In the genomic region with DNA sequence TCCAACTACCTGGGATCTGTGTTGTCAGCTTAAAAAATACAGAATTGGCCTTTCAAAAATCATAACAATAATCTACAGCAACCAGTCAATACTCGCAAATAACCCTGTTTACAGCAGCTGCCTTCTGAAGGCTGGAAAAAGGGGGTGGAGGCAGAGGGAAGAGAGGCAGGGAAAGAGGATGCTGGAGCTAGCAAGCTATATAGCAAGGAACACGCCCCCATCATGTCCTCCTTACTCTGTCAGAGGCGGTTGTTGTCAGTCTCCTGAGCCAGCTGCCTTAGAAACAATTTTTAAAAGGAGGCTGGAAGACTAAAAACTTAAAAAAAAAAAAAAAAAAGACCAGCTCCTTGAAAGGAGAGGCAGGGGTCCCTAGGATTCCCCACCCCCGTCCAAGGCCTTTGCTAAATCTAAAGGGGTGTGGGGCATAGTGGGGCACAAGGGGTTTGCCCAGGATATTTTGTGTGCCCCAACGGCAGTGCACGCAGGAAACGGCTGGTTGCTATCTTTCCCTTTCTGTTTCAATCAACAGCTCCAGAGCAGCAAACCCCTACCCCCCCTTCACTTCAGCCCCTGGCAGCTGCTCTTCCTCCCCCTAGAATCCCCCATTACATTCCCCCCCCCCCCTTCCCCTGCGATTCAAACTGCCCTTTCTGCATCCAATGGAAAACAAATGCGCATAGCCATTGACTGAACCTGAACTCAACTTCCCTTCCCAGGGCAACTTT, we compare ENCODE assay signal across 8 mouse cellular contexts. TPM values are rescaled to one million over a fixed set of nuclear protein-coding genes. Genes with fewer than 3 reads are reported as not detected.
DNase-seq lines count a peak whose midpoint lies in the region; ATAC-seq and TF ChIP-seq lines count a peak whose summit lies in the region.

No protein-coding gene starts in this region.

- TF ChIP-seq POLR2A in kidney, adult 2 months (IDR thresholded peaks at IDR 0.05; ENCODE audit: low read depth, low read length): no peak

- H3K36me3 ChIP-seq in heart, embryonic 14.5 days (ENCODE audit: control insufficient read depth, insufficient read depth, low read length): no peaks in the 10 kb centered on the region; the same call in 1 of the 2 replicates
- peaks cover 3% of the 10 kb centered on the region for H3K36me3 ChIP-seq in ES-E14 (ENCODE audit: control insufficient read depth, insufficient read depth, low read length, poor library complexity, severe bottlenecking)
- no peaks in the 10 kb centered on the region; the same call in 1 of the 2 replicates for H3K36me3 ChIP-seq in heart, embryonic 16.5 days (ENCODE audit: control insufficient read depth, insufficient read depth)
- H3K36me3 ChIP-seq in liver, postnatal 0 days (replicated peaks; ENCODE audit: insufficient read depth, low read length): 0 out of 2 replicates have a peak, but pooled peaks cover 2% of the 10 kb centered on the region
- no peaks in the 10 kb centered on the region for H3K36me3 ChIP-seq in kidney, adult 2 months (ENCODE audit: control insufficient read depth, insufficient read depth, low read length)

- peak overlapping the region; percentile 96 to 99 for H3K4me3 ChIP-seq in heart, embryonic 14.5 days (ENCODE audit: control insufficient read depth in 1 of 2, insufficient read depth in 1 of 2, low read depth in 1 of 2, low read length in 2 of 2)
- peak overlapping the region; percentile 91 to 95; a peak in 3 of 4 replicates for H3K4me3 ChIP-seq in ES-E14 (ENCODE audit: insufficient read depth in 1 of 2, low read depth in 1 of 2, low read length in 2 of 2, poor library complexity in 1 of 2, severe bottlenecking in 1 of 2)
- peak overlapping the region; percentile 99 for H3K4me3 ChIP-seq in heart, embryonic 16.5 days (ENCODE audit: low read length)
- H3K4me3 ChIP-seq in liver, postnatal 0 days (ENCODE audit: low read depth, low read length): peak overlapping the region; percentile 91
- no peak overlapping the region for H3K4me3 ChIP-seq in kidney, adult 2 months (ENCODE audit: insufficient read depth, low read depth, low read length)

- WGBS in heart, embryonic 14.5 days: 23% methylated on average over 9 of the region's 9 CpGs
- 24% methylated on average over 9 of the region's 9 CpGs for WGBS in heart, embryonic 16.5 days
- WGBS in liver, postnatal 0 days (ENCODE audit: insufficient replicate concordance): 19% methylated on average over 9 of the region's 9 CpGs
- WGBS in kidney, adult 2 months: 26% methylated on average over 9 of the region's 9 CpGs

- peaks cover 14 to 40% of the 10 kb centered on the region in 2 experiments; a peak in 3 of 4 replicates for H3K4me1 ChIP-seq in heart, embryonic 14.5 days (ENCODE audit: control insufficient read depth in 2 of 2, insufficient read depth in 2 of 2, low read length in 2 of 2)
- peaks cover 0 to 15% of the 10 kb centered on the region in 2 experiments; a peak in 2 of 4 replicates for H3K4me1 ChIP-seq in ES-E14 (ENCODE audit: control insufficient read depth in 2 of 2, insufficient read depth in 2 of 2, low read length in 2 of 2, poor library complexity in 1 of 2)
- H3K4me1 ChIP-seq in heart, embryonic 16.5 days (ENCODE audit: control insufficient read depth, insufficient read depth, low read length): peaks cover 39% of the 10 kb centered on the region
- H3K4me1 ChIP-seq in liver, postnatal 0 days (ENCODE audit: insufficient read depth): peaks cover 29% of the 10 kb centered on the region
- peaks cover 23% of the 10 kb centered on the region for H3K4me1 ChIP-seq in kidney, adult 2 months (ENCODE audit: control insufficient read depth, insufficient read depth, low read length)

- H3K9me3 ChIP-seq in heart, embryonic 14.5 days (ENCODE audit: control insufficient read depth, low read length): no peaks in the 10 kb centered on the region
- H3K9me3 ChIP-seq in ES-E14 (ENCODE audit: control insufficient read depth, insufficient read depth, low read depth, low read length): no peaks in the 10 kb centered on the region
- H3K9me3 ChIP-seq in heart, embryonic 16.5 days (replicated peaks; ENCODE audit: control insufficient read depth, low read length): no peaks in the 10 kb centered on the region
- no peaks in the 10 kb centered on the region for H3K9me3 ChIP-seq in liver, postnatal 0 days (ENCODE audit: low read length)

- peak overlapping the region in 1 of 2 experiments; percentile 45; a peak in 1 of 4 replicates for H3K27ac ChIP-seq in heart, embryonic 14.5 days (replicated peaks in 1 of 2; ENCODE audit: control insufficient read depth in 1 of 2, insufficient read depth in 1 of 2, low read depth in 2 of 2, low read length in 2 of 2)
- H3K27ac ChIP-seq in ES-E14 (ENCODE audit: insufficient read depth, low read depth, low read length, poor library complexity, severe bottlenecking): no peak overlapping the region
- H3K27ac ChIP-seq in heart, embryonic 16.5 days (ENCODE audit: low read length): peak overlapping the region; percentile 92
- peak overlapping the region; percentile 93; the same call in 1 of the 2 replicates for H3K27ac ChIP-seq in liver, postnatal 0 days (ENCODE audit: low read depth)
- no peak overlapping the region for H3K27ac ChIP-seq in kidney, adult 2 months (ENCODE audit: insufficient read depth, low read depth, low read length)

- peak overlapping the region; percentile 97 for H3K9ac ChIP-seq in heart, embryonic 14.5 days (ENCODE audit: low read length)
- peak overlapping the region; percentile 61 for H3K9ac ChIP-seq in ES-E14 (ENCODE audit: insufficient read depth, low read depth, low read length, poor library complexity, severe bottlenecking)
- H3K9ac ChIP-seq in heart, embryonic 16.5 days (ENCODE audit: low read length): peak overlapping the region; percentile 98
- peak overlapping the region; percentile 31 for H3K9ac ChIP-seq in liver, postnatal 0 days (replicated peaks)

- no peak for DNase-seq in heart, adult 9 months (ENCODE audit: low spot score in 2 of 2)
- DNase-seq in ES-E14 (ENCODE audit: low read depth, low spot score): no peak
- DNase-seq in liver, postnatal 0 days: peak; percentile 22
- DNase-seq in thymus, postnatal 10 days (ENCODE audit: low spot score in 2 of 2): peak; percentile 41 to 45
- DNase-seq in kidney, adult 2 months: no peak
- DNase-seq in frontal cortex, postnatal 25 days (ENCODE audit: low spot score in 2 of 2): no peak

- H3K4me2 ChIP-seq in heart, embryonic 14.5 days (ENCODE audit: low read length): peak overlapping the region; percentile 98
- peak overlapping the region; percentile 98 for H3K4me2 ChIP-seq in heart, embryonic 16.5 days (ENCODE audit: low read depth, low read length)
- peak overlapping the region; percentile 100 for H3K4me2 ChIP-seq in liver, postnatal 0 days (ENCODE audit: low read depth, low read length)

- no peaks in the 10 kb centered on the region for H3K27me3 ChIP-seq in heart, embryonic 14.5 days (ENCODE audit: control insufficient read depth, insufficient read depth, low read length)
- H3K27me3 ChIP-seq in heart, embryonic 16.5 days (ENCODE audit: control insufficient read depth, insufficient read depth, low read length): no peaks in the 10 kb centered on the region
- H3K27me3 ChIP-seq in liver, postnatal 0 days (ENCODE audit: insufficient read depth, low read length): no peaks in the 10 kb centered on the region
- H3K27me3 ChIP-seq in kidney, adult 2 months (replicated peaks; ENCODE audit: control insufficient read depth, insufficient read depth, low read length): no peaks in the 10 kb centered on the region

- no peak for TF ChIP-seq CTCF in liver, postnatal 0 days (IDR thresholded peaks at IDR 0.05; ENCODE audit: low read depth)
- TF ChIP-seq CTCF in kidney, adult 2 months (conservative IDR thresholded peaks at IDR 0.05; ENCODE audit: insufficient read depth, insufficient read length, low read depth, low read length): no peak

- in situ Hi-C loops in ES-E14 (cut with MboI; ENCODE audit: low sequenced_read_pairs in 2 of 2, unreplicated experiment in 2 of 2): no loop called here

- TF ChIP-seq EP300 in liver, postnatal 0 days (IDR thresholded peaks at IDR 0.05; ENCODE audit: low read depth): no peak

- ATAC-seq in heart, embryonic 14.5 days (ENCODE audit: insufficient number of reproducible peaks, insufficient read depth, low FRiP score, low read depth): no peak
- ATAC-seq in heart, embryonic 16.5 days (replicated peaks; ENCODE audit: extremely low read depth, insufficient read depth, low FRiP score): no peak
- no peak for ATAC-seq in liver, postnatal 0 days

TF ChIP-seq in ES-E14, 5 proteins besides CTCF, POLR2A, EP300 and RAD21:
- no peak for TF ChIP-seq HCFC1 (IDR thresholded peaks at IDR 0.05; ENCODE audit: borderline replicate concordance, insufficient read depth, low read length)
- no peak for TF ChIP-seq ZNF384 (IDR thresholded peaks at IDR 0.05; ENCODE audit: low read depth, low read length)
- no peak for TF ChIP-seq MAFK (IDR thresholded peaks at IDR 0.05; ENCODE audit: insufficient read depth, low read depth, low read length)
- no peak for TF ChIP-seq CHD2 (IDR thresholded peaks at IDR 0.05; ENCODE audit: low read depth, low read length)
- TF ChIP-seq ZC3H11A (IDR thresholded peaks at IDR 0.05; ENCODE audit: borderline replicate concordance, low read depth, low read length): no peak
TF ChIP-seq in ES-E14: peak in this region for 0.

RNA-seq across cellular contexts. Expression of a gene that starts 2.2 kb away (rescaled TPM):
- 9.6 and 10.4 TPM in 2 replicates for polyA plus RNA-seq in heart, embryonic 14.5 days (2014; fragmentation: Nextera tagmentation; extraction: Ambion mirVana)
- 23.6 and 25.2 TPM in 2 replicates for total RNA-seq in ES-E14 (2012; rRNA removed)
- 7.7 and 8.2 TPM in 2 replicates for polyA plus RNA-seq in heart, embryonic 16.5 days (2015; fragmentation: Nextera tagmentation; extraction: Ambion mirVana)
- polyA plus RNA-seq in liver, postnatal 0 days (2015; fragmentation: Nextera tagmentation; extraction: Ambion mirVana): 1.8 and 2.2 TPM in 2 replicates
- 12.1 and 13.9 TPM in 2 replicates for polyA plus RNA-seq in kidney, adult 2 months (2012; rRNA removed)

RNA-seq across cellular contexts. Expression of a gene that starts 41.6 kb away (rescaled TPM):
- 1,362 and 1,405 TPM in 2 replicates for polyA plus RNA-seq in heart, embryonic 14.5 days (2014; fragmentation: Nextera tagmentation; extraction: Ambion mirVana)
- 664 and 732 TPM in 2 replicates for total RNA-seq in ES-E14 (2012; rRNA removed)
- polyA plus RNA-seq in heart, embryonic 16.5 days (2015; fragmentation: Nextera tagmentation; extraction: Ambion mirVana): 1,180 and 1,367 TPM in 2 replicates
- 764 and 787 TPM in 2 replicates for polyA plus RNA-seq in liver, postnatal 0 days (2015; fragmentation: Nextera tagmentation; extraction: Ambion mirVana)
- 732 and 924 TPM in 2 replicates for polyA plus RNA-seq in kidney, adult 2 months (2012; rRNA removed)

Comparison
In these comparisons a context has a peak if more than half of its experiments do, and no peak if none do; other contexts are left out.
1. H3K27ac ChIP-seq: peak in heart, embryonic 16.5 days (single experiment) and liver, postnatal 0 days (single experiment); none in ES-E14 (single experiment) and kidney, adult 2 months (single experiment).
2. H3K9ac ChIP-seq: peak in every context shown above with its lines; median percentile 98 in heart, embryonic 16.5 days; 97 in heart, embryonic 14.5 days; 61 in ES-E14; 31 in liver, postnatal 0 days.
3. DNase-seq: peak in liver, postnatal 0 days (single experiment) and thymus, postnatal 10 days (2 of 2); none in heart, adult 9 months (0 of 2), ES-E14 (single experiment), kidney, adult 2 months (single experiment) and frontal cortex, postnatal 25 days (0 of 2).
4. Peak in every context shown above with its lines, with median percentiles within 50 percentile points of each other: H3K4me2 ChIP-seq.